Mouse (Mus musculus) stomach, postnatal 0 days (tissue): ENCODE results near the gene Ccdc42. TPM values are rescaled to one million over a fixed set of nuclear protein-coding genes. Genes with fewer than 3 reads are reported as not detected.

ENCODE experiments used
- ATAC-seq: fragments of 200-750 bp; cut with Nextera tagmentation; 2 replicates; pipeline ENCODE4 v1.8.0; 2017; ENCODE audit not compliant: low FRiP score, low TSS enrichment
- DNase-seq: peaks from one replicate; pipeline ENCODE4 v3.0.0-alpha.2; 2016; ENCODE audit warnings: low spot score
- H3K27ac ChIP-seq: fragments of 300-500 bp; sonication (generic); replicated peaks from 2 replicates; pipeline ENCODE4 v1.5.1; 2014; ENCODE audit warnings: mild to moderate bottlenecking, control low read depth
- H3K27me3 ChIP-seq: fragments of 300-500 bp; sonication (generic); 2 replicates; pipeline ENCODE4 v1.6.1; 2014; ENCODE audit warnings: low read length; ENCODE audit not compliant: control insufficient read depth, insufficient read depth
- H3K36me3 ChIP-seq: fragments of 300-500 bp; sonication (generic); 2 replicates; pipeline ENCODE4 v1.6.1; 2014; ENCODE audit warnings: low read length, mixed read lengths; ENCODE audit not compliant: control insufficient read depth, insufficient read depth
- H3K4me1 ChIP-seq: fragments of 300-500 bp; sonication (generic); replicated peaks from 2 replicates; pipeline ENCODE4 v1.6.1; 2014; ENCODE audit warnings: antibody characterized with exemption; ENCODE audit not compliant: control insufficient read depth, insufficient read depth
- H3K4me2 ChIP-seq: fragments of 300-500 bp; sonication (generic); replicated peaks from 2 replicates; pipeline ENCODE4 v1.6.1; 2014; ENCODE audit warnings: low read depth, mild to moderate bottlenecking, control low read depth, moderate library complexity
- H3K4me3 ChIP-seq: fragments of 300-500 bp; sonication (generic); 2 replicates; pipeline ENCODE4 v1.5.1; 2014; ENCODE audit warnings: low read depth, low read length, control low read depth
- H3K9ac ChIP-seq: fragments of 300-500 bp; sonication (generic); 2 replicates; pipeline ENCODE4 v1.6.1; 2014; ENCODE audit warnings: mild to moderate bottlenecking, low read length, control low read depth, mixed read lengths
- H3K9me3 ChIP-seq: fragments of 300-500 bp; sonication (generic); 2 replicates; pipeline ENCODE4 v1.6.1; 2016; ENCODE audit warnings: low read length; ENCODE audit not compliant: control insufficient read depth
- CTCF ChIP-seq: IDR thresholded peaks from 2 replicates; pipeline ENCODE4 v1.5.1; 2016; ENCODE audit warnings: antibody characterized with exemption, low read depth, mild to moderate bottlenecking, moderate library complexity
- EP300 ChIP-seq: optimal IDR thresholded peaks from 2 replicates; pipeline ENCODE3; 2016; ENCODE audit warnings: antibody characterized with exemption
- whole genome bisulfite sequencing: fragments of 180-500 bp; shearing (Covaris S2); extraction: QIAGEN DNeasy Blood & Tissue Kit; methylation state at CpG from one replicate; pipeline ENCODE4 v1.1.7; 2014; 5-methylcytosine and 5-hydroxymethylcytosine counted together
- polyA plus RNA-seq: library from polyadenylated mRNA; unstranded; fragments of >200 nt; fragmentation: Nextera tagmentation; extraction: Ambion mirVana; gene quantifications from 2 replicates; pipeline ENCODE4 v1.2.1, GENCODE M21; 2015

The Ccdc42 gene
- not detected in 2 replicates for polyA plus RNA-seq

GRCm38 (mm10) chr11:68586721-68587120 lies at the start of gene Ccdc42:
TSS of gene Ccdc42 (plus strand) at chr11:68587021.
- Histone ChIP-seq H3K4me1 (no peaks in the 10 kb centered on the region), H3K4me2 (no peak within 1 kb of the TSS), H3K4me3 (no peak within 1 kb of the TSS), H3K9me3 (no peaks in the 10 kb centered on the region), H3K36me3 (no peaks in the 10 kb centered on the region), H3K27ac (no peak within 1 kb of the TSS), H3K9ac (no peak within 1 kb of the TSS), H3K27me3 (no peaks in the 10 kb centered on the region)
- no peak for DNase-seq
- no peak for ATAC-seq
- TF ChIP-seq EP300 (no peak), CTCF (no peak)
- 73% methylated on average over 5 of the region's 5 CpGs for WGBS

- no peak for TF ChIP-seq EP300
- no peak for TF ChIP-seq CTCF
- Histone ChIP-seq H3K9ac (no peak overlapping the region), H3K4me1 (no peaks in the 10 kb centered on the region), H3K4me2 (no peak overlapping the region), H3K36me3 (no peaks in the 10 kb centered on the region), H3K4me3 (no peak overlapping the region), H3K9me3 (no peaks in the 10 kb centered on the region), H3K27me3 (no peaks in the 10 kb centered on the region), H3K27ac (no peak overlapping the region)
- no peak for DNase-seq
- 55% methylated on average over 5 of the region's 5 CpGs for WGBS
- ATAC-seq: no peak
These were observed 47.2 kb upstream of the Ccdc42 start for GRCm38 (mm10) chr11:68539621-68540020.

GRCm38 (mm10) chr11:68544554-68544953 lies 42.3 kb upstream of the Ccdc42 start:
- 20% methylated on average over 8 of the region's 8 CpGs for WGBS
- H3K4me3 ChIP-seq: no peak overlapping the region
- ATAC-seq: no peak

GRCm38 (mm10) chr11:68545172-68545571 lies 41.6 kb upstream of the Ccdc42 start:
- H3K9ac ChIP-seq: no peak overlapping the region
- H3K36me3 ChIP-seq: no peaks in the 10 kb centered on the region
- no peak for TF ChIP-seq CTCF
- TF ChIP-seq EP300: no peak
- no peak overlapping the region for H3K27ac ChIP-seq
- no peaks in the 10 kb centered on the region for H3K27me3 ChIP-seq
- H3K4me1 ChIP-seq: no peaks in the 10 kb centered on the region
- DNase-seq (no peak), ATAC-seq (no peak)
- no peak overlapping the region for H3K4me2 ChIP-seq
- 45% methylated on average over 7 of the region's 7 CpGs for WGBS
- no peak overlapping the region for H3K4me3 ChIP-seq
- no peaks in the 10 kb centered on the region for H3K9me3 ChIP-seq

More at GRCm38 (mm10) chr11:68544554-68544953, 42.3 kb upstream of the Ccdc42 start:
- no peak overlapping the region for H3K9ac ChIP-seq
- no peaks in the 10 kb centered on the region for H3K4me1 ChIP-seq
- no peak overlapping the region for H3K27ac ChIP-seq
- no peak overlapping the region for H3K4me2 ChIP-seq
- no peaks in the 10 kb centered on the region for H3K9me3 ChIP-seq
- no peak for TF ChIP-seq EP300
- peak; percentile 84 for TF ChIP-seq CTCF
- H3K27me3 ChIP-seq: no peaks in the 10 kb centered on the region
- no peaks in the 10 kb centered on the region for H3K36me3 ChIP-seq
- DNase-seq: peak; percentile 58

- Histone ChIP-seq H3K27ac (no peak overlapping the region), H3K36me3 (no peaks in the 10 kb centered on the region), H3K27me3 (no peaks in the 10 kb centered on the region), H3K4me1 (no peaks in the 10 kb centered on the region), H3K9ac (no peak overlapping the region), H3K4me3 (no peak overlapping the region), H3K9me3 (no peaks in the 10 kb centered on the region), H3K4me2 (no peak overlapping the region)
- 81% methylated on average over 8 of the region's 8 CpGs for WGBS
- DNase-seq (no peak), ATAC-seq (no peak)
- TF ChIP-seq CTCF: no peak
- TF ChIP-seq EP300: no peak
These were observed 41.1 kb upstream of the Ccdc42 start for GRCm38 (mm10) chr11:68545682-68546222.

GRCm38 (mm10) chr11:68547484-68547883 lies 39.3 kb upstream of the Ccdc42 start:
- Histone ChIP-seq H3K4me1 (no peaks in the 10 kb centered on the region), H3K27ac (no peak overlapping the region), H3K4me2 (no peak overlapping the region)

More at GRCm38 (mm10) chr11:68547484-68547883, 39.3 kb upstream of the Ccdc42 start:
- ATAC-seq (no peak), DNase-seq (no peak)
- WGBS: 41% methylated on average over 2 of the region's 2 CpGs
- Histone ChIP-seq H3K9me3 (no peaks in the 10 kb centered on the region), H3K36me3 (no peaks in the 10 kb centered on the region), H3K4me3 (no peak overlapping the region), H3K9ac (no peak overlapping the region), H3K27me3 (no peaks in the 10 kb centered on the region)
- TF ChIP-seq EP300 (no peak), CTCF (no peak)
